Mouse (Mus musculus): ENCODE results near the gene Clec2g. TPM values are rescaled to one million over a fixed set of nuclear protein-coding genes. Genes with fewer than 3 reads are reported as not detected.
"Not testable (repeated sequence)": the region's sequence is repeated elsewhere in the genome, so short reads cannot be mapped to it uniquely, and the experiment has no call there.

Gene Clec2g
- not detected in 2 replicates for polyA plus RNA-seq (2016; fragmentation: Nextera tagmentation; extraction: Ambion mirVana)

GRCm38 (mm10) chr6:128934081-128934480 is at the start of gene Clec2g:
Clec2g (plus strand) TSS chr6:128934381.
- not testable (repeated sequence) for ATAC-seq (ENCODE audit: low FRiP score, low read depth); H3K4me2 ChIP-seq (replicated peaks); H3K4me3 ChIP-seq; H3K27me3 ChIP-seq (replicated peaks); H3K4me1 ChIP-seq; H3K9ac ChIP-seq; H3K36me3 ChIP-seq; H3K27ac ChIP-seq; H3K9me3 ChIP-seq
- over 99% methylated on average over 4 of the region's 4 CpGs for WGBS

GRCm38 (mm10) chr6:128887091-128887790 is 46.9 kb upstream of the Clec2g start, which contains the start of gene Clec2i:
Clec2i (plus strand) TSS chr6:128887588.
- 87% methylated on average over 6 of the region's 6 CpGs for WGBS
- not testable (repeated sequence) for H3K27ac ChIP-seq; H3K9me3 ChIP-seq; H3K27me3 ChIP-seq (replicated peaks); H3K36me3 ChIP-seq; H3K9ac ChIP-seq; H3K4me2 ChIP-seq (replicated peaks); H3K4me1 ChIP-seq; H3K4me3 ChIP-seq; ATAC-seq (ENCODE audit: low FRiP score, low read depth)

- no peaks in the 10 kb centered on the region for H3K36me3 ChIP-seq
- H3K9ac ChIP-seq = no peak overlapping the region
- no peaks in the 10 kb centered on the region for H3K9me3 ChIP-seq
- no peak for ATAC-seq (ENCODE audit: low FRiP score, low read depth)
- H3K4me1 ChIP-seq = no peaks in the 10 kb centered on the region
- H3K4me2 ChIP-seq (replicated peaks) = no peak overlapping the region
- 80% methylated on average over 5 of the region's 5 CpGs for WGBS
- H3K27ac ChIP-seq = no peak overlapping the region
- H3K4me3 ChIP-seq = no peak overlapping the region
- H3K27me3 ChIP-seq (replicated peaks) = no peaks in the 10 kb centered on the region
These were observed 45.3 kb upstream of the Clec2g start for GRCm38 (mm10) chr6:128888834-128889233.

- Histone ChIP-seq H3K27ac (no peak within 1 kb of the TSS), H3K4me2 (replicated peaks) (no peak within 1 kb of the TSS), H3K36me3 (no peaks in the 10 kb centered on the region), H3K9me3 (no peaks in the 10 kb centered on the region), H3K4me1 (no peaks in the 10 kb centered on the region), H3K4me3 (no peak within 1 kb of the TSS), H3K9ac (no peak within 1 kb of the TSS), H3K27me3 (replicated peaks) (no peaks in the 10 kb centered on the region)
- 79% methylated on average over 2 of the region's 2 CpGs for WGBS
- ATAC-seq (ENCODE audit: low FRiP score, low read depth) = no peak
These were observed 43.2 kb upstream of the Clec2g start, which contains the start of gene BC035044 for GRCm38 (mm10) chr6:128890948-128891355. BC035044 (minus strand) TSS chr6:128891126.

- H3K9ac ChIP-seq = no peak overlapping the region
- H3K4me2 ChIP-seq (replicated peaks) = no peak overlapping the region
- H3K27me3 ChIP-seq (replicated peaks) = no peaks in the 10 kb centered on the region
- no peak overlapping the region for H3K4me3 ChIP-seq
- no peak overlapping the region for H3K27ac ChIP-seq
- H3K9me3 ChIP-seq = no peaks in the 10 kb centered on the region
- 88% methylated on average over 3 of the region's 3 CpGs for WGBS
- no peaks in the 10 kb centered on the region for H3K4me1 ChIP-seq
- no peak for ATAC-seq (ENCODE audit: low FRiP score, low read depth)
- no peaks in the 10 kb centered on the region for H3K36me3 ChIP-seq
These were observed 38.7 kb upstream of the Clec2g start for GRCm38 (mm10) chr6:128895404-128896001.

GRCm38 (mm10) chr6:128900044-128900443 is 34.1 kb upstream of the Clec2g start:
- 87% methylated on average over 2 of the region's 2 CpGs for WGBS
- Histone ChIP-seq H3K36me3 (no peaks in the 10 kb centered on the region), H3K27me3 (replicated peaks) (no peaks in the 10 kb centered on the region), H3K9me3 (no peaks in the 10 kb centered on the region), H3K4me3 (no peak overlapping the region), H3K4me1 (no peaks in the 10 kb centered on the region), H3K27ac (no peak overlapping the region), H3K4me2 (replicated peaks) (no peak overlapping the region), H3K9ac (no peak overlapping the region)
- no peak for ATAC-seq (ENCODE audit: low FRiP score, low read depth)

GRCm38 (mm10) chr6:128900796-128901552 is 33.2 kb upstream of the Clec2g start:
- H3K27ac ChIP-seq; H3K4me2 ChIP-seq (replicated peaks); H3K36me3 ChIP-seq; H3K27me3 ChIP-seq (replicated peaks); H3K9me3 ChIP-seq; H3K4me3 ChIP-seq; H3K9ac ChIP-seq; H3K4me1 ChIP-seq; ATAC-seq (ENCODE audit: low FRiP score, low read depth): not testable (repeated sequence)
- WGBS = 89% methylated on average over 6 of the region's 6 CpGs

GRCm38 (mm10) chr6:128913598-128914254 is 20.5 kb upstream of the Clec2g start:
- Histone ChIP-seq H3K9me3 (no peaks in the 10 kb centered on the region), H3K9ac (no peak overlapping the region), H3K27ac (no peak overlapping the region), H3K27me3 (replicated peaks) (no peaks in the 10 kb centered on the region), H3K4me2 (replicated peaks) (no peak overlapping the region), H3K4me3 (no peak overlapping the region), H3K36me3 (no peaks in the 10 kb centered on the region), H3K4me1 (no peaks in the 10 kb centered on the region)
- WGBS = 80% methylated on average over 2 of the region's 2 CpGs
- ATAC-seq (ENCODE audit: low FRiP score, low read depth) = no peak

GRCm38 (mm10) chr6:128917322-128917721 is 16.9 kb upstream of the Clec2g start:
- Histone ChIP-seq H3K4me1 (no peaks in the 10 kb centered on the region), H3K27me3 (replicated peaks) (no peaks in the 10 kb centered on the region), H3K4me3 (no peak overlapping the region), H3K9ac (no peak overlapping the region), H3K27ac (no peak overlapping the region), H3K36me3 (no peaks in the 10 kb centered on the region), H3K4me2 (replicated peaks) (no peak overlapping the region), H3K9me3 (no peaks in the 10 kb centered on the region; the same call in 1 of the 2 replicates)
- WGBS = 90% methylated on average over 2 of the region's 2 CpGs
- ATAC-seq (ENCODE audit: low FRiP score, low read depth) = no peak

GRCm38 (mm10) chr6:128933050-128933449 is 1.1 kb upstream of the Clec2g start:
- no peak overlapping the region for H3K9ac ChIP-seq
- H3K27me3 ChIP-seq (replicated peaks) = no peaks in the 10 kb centered on the region
- no peak overlapping the region for H3K27ac ChIP-seq
- no peak for ATAC-seq (ENCODE audit: low FRiP score, low read depth)
- no peaks in the 10 kb centered on the region for H3K36me3 ChIP-seq
- H3K4me3 ChIP-seq = no peak overlapping the region
- 68% methylated on average over 2 of the region's 2 CpGs for WGBS
- H3K4me1 ChIP-seq = no peaks in the 10 kb centered on the region
- H3K9me3 ChIP-seq = no peaks in the 10 kb centered on the region
- H3K4me2 ChIP-seq (replicated peaks) = no peak overlapping the region

GRCm38 (mm10) chr6:128935889-128936665 is 1.9 kb downstream of the Clec2g start:
- H3K36me3 ChIP-seq; H3K4me3 ChIP-seq; H3K4me1 ChIP-seq; H3K27me3 ChIP-seq (replicated peaks); H3K4me2 ChIP-seq (replicated peaks); H3K27ac ChIP-seq; ATAC-seq (ENCODE audit: low FRiP score, low read depth); H3K9ac ChIP-seq; H3K9me3 ChIP-seq: not testable (repeated sequence)
- WGBS = 91% methylated on average over 5 of the region's 13 CpGs
